Mouse (Mus musculus): ENCODE results near the gene Phtf2.

DNA sequence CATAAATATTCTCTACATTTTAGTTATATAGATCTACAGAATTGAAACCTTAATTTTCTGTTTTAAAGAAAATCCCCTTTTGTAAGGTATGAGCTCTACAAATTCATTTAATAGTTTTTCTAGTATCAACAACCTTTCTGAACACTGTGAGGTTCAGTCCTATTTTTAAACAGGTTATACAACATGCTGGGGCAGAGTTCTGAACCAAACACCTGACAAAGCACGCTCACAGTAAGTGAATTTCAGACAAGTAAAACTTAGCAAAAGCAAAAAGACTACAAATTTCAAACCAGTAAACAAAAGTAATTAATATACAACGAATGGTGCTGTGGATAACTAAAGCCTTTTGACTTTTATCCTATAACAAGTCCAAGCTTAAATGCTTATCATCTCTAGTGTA, 23.5 kb downstream of the Phtf2 start:
- TF ChIP-seq POLR2A (IDR thresholded peaks at IDR 0.05; ENCODE audit: insufficient read depth, low read depth, low read length) = no peak
- no peak for TF ChIP-seq CTCF (IDR thresholded peaks at IDR 0.05)
- no peak for TF ChIP-seq EP300 (IDR thresholded peaks at IDR 0.05; ENCODE audit: insufficient read depth, low read depth, low read length)

Measured in heart, adult 2 months (tissue).